Mouse (Mus musculus) WW6 (cell line): ENCODE measurements around the gene Vmn1r55.
A peak's percentile ranks its signal among the peaks of the same experiment; 100 is the strongest.
"Not testable (repeated sequence)": the region's sequence is repeated elsewhere in the genome, so short reads cannot be mapped to it uniquely, and the experiment has no call there.

Source experiments
- DNase-seq: peaks from one replicate; pipeline ENCODE4 v3.0.0-alpha.2; 2013; ENCODE audit warnings: low read depth, low spot score

Gene Vmn1r55

DNA sequence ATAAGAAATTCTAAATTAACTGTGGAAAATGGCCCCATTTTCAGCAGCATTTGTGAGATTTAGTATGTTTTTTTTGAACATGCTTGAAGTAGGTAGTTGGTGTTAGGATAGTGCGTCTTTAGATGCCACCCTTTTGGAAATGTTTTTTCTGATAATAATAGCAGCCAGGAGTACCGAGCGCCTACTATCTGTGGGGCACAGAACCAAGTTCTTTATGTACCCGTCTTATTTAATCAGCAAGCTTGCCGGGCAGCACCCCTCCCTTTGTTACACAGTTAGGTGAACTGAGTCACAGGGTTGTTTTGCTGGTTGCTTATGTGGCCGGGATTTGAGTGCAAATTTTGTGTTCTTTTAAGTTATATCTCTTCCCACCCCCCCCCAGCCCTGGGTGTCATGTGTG, 68.2 kb downstream of the Vmn1r55 start:
- no peak for DNase-seq

DNA sequence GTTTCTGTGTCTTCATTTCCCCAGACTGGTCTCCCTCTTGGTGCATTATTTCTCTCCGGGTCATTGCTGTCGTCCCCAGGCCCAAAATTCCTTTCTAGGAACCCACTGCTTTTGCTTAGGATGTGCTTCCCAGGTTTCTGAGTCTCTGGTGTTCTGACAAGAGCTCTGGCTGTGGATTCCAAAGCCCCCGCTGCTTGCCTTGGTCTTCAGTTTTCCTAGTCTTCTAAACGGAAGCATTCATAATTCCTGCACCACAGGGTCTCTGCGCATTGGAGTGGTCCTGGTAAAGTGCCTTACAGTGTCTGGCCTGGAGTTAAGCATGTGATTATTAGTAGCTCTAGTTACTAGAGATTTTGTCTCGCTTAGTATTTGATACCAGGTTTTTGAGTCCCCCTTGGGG, 68.7 kb downstream of the Vmn1r55 start:
- no peak for DNase-seq

GRCm38 (mm10) chr7:5080010-5080751, 69.3 kb downstream of the Vmn1r55 start, which contains the start of gene Epn1:
Epn1 (plus strand) TSS chr7:5080235.
- DNase-seq: peak; percentile 94

DNA sequence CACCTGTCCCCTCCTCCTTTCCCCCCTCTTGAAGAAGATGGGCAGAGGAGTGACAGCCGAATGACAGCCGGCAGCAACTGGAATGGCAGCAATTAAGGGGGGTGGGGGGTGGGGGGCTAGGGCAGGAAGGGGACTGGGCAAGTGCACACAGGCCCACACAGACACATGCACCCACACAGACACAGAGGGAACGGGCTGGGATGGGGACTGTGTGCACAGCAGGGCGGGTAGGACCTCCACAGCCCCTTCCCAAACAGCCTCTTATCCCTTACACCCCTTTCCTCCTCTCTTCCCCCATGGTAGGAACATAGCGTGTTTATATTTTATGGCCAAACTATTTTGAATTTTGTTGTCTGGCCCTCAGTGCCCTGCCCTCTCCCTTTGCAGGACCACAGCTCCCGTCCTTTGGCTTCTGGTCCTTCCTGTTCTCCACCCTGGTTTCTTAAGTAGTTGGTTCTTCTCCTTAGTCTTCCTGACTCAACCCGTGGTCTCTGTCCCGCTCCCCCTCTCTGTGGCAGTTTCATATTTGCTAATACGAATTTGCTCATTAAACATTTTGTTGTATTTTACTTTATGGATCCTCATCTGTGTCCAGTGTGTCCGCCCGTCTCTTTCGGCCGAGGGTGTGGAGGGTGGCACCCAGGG, 70.0 kb downstream of the Vmn1r55 start:
- DNase-seq: not testable (repeated sequence)
